Mouse (Mus musculus) neural tube, embryonic 13.5 days (tissue): Measurements from ENCODE around the gene Fam126a. TPM values are rescaled to one million over a fixed set of nuclear protein-coding genes. Genes with fewer than 3 reads are reported as not detected.

Experiments
- ATAC-seq: fragments of 200-750 bp; cut with Nextera tagmentation; 2 replicates; pipeline ENCODE4 v1.8.0; 2017; ENCODE audit warnings: low read depth, mild to moderate bottlenecking, moderate TSS enrichment, moderate library complexity
- H3K27ac ChIP-seq: fragments of 300-500 bp; sonication (generic); replicated peaks from 2 replicates; pipeline ENCODE4 v1.5.1; 2015; ENCODE audit warnings: moderate library complexity, mild to moderate bottlenecking, inconsistent platforms
- H3K27me3 ChIP-seq: fragments of 300-500 bp; sonication (generic); 2 replicates; pipeline ENCODE4 v1.6.1; 2015; ENCODE audit warnings: mild to moderate bottlenecking, inconsistent platforms
- H3K36me3 ChIP-seq: fragments of 300-500 bp; sonication (generic); 2 replicates; pipeline ENCODE4 v1.6.1; 2015; ENCODE audit warnings: mild to moderate bottlenecking, inconsistent platforms
- H3K4me1 ChIP-seq: fragments of 300-500 bp; sonication (generic); replicated peaks from 2 replicates; pipeline ENCODE4 v1.6.1; 2015; ENCODE audit warnings: inconsistent platforms
- H3K4me2 ChIP-seq: fragments of 300-500 bp; sonication (generic); 2 replicates; pipeline ENCODE4 v1.6.1; 2015; ENCODE audit warnings: inconsistent platforms, mild to moderate bottlenecking, moderate library complexity
- H3K4me3 ChIP-seq: fragments of 300-500 bp; sonication (generic); 2 replicates; pipeline ENCODE4 v1.5.1; 2015; ENCODE audit warnings: mild to moderate bottlenecking, inconsistent platforms
- H3K9ac ChIP-seq: fragments of 300-500 bp; sonication (generic); 2 replicates; pipeline ENCODE4 v1.6.1; 2015; ENCODE audit warnings: moderate library complexity, mild to moderate bottlenecking, inconsistent platforms
- H3K9me3 ChIP-seq: fragments of 300-500 bp; sonication (generic); 2 replicates; pipeline ENCODE4 v1.6.1; 2016; ENCODE audit warnings: inconsistent platforms
- WGBS: fragments of 180-500 bp; shearing (Covaris S2); methylation state at CpG from one replicate; pipeline ENCODE4 v1.1.7; 2015; 5-methylcytosine and 5-hydroxymethylcytosine counted together
- polyA plus RNA-seq: library from polyadenylated mRNA; unstranded; fragments of >200 nt; fragmentation: Nextera tagmentation; extraction: Ambion mirVana; gene quantifications from 2 replicates; pipeline ENCODE4 v1.2.1, GENCODE M21; 2015

The Fam126a gene
- polyA plus RNA-seq, 1 experiment from 2014 or later, result 28.4 TPM

- Histone ChIP-seq H3K9me3 (no peaks in the 10 kb centered on the region), H3K4me2 (no peak overlapping the region), H3K4me3 (no peak overlapping the region), H3K36me3 (no peaks in the 10 kb centered on the region), H3K4me1 (no peaks in the 10 kb centered on the region), H3K27ac (no peak overlapping the region), H3K9ac (no peak overlapping the region), H3K27me3 (no peaks in the 10 kb centered on the region)
- WGBS, result 94% methylated on average over 2 of the region's 2 CpGs
- ATAC-seq, result no peak
These were observed 7.7 kb upstream of the Fam126a start for GRCm38 (mm10) chr5:24038190-24038589.

DNA sequence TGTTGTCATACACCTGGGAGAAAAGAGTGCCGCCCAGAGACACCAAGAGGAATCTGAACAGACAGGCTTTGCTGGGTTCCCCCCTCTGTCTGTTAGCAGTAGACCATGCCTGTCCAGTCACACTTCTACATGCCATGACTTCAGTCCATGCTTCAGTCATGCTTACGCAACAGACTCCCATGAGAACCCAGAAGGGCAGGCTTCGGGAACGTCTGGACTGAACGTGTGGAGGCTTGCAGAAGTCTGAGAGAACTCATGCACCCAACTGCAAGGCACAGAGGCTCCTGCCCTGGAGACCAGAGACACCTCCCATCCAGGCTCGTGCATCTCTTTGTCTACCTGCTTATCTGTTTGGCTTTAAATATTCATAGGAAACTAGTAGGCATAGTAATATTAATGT is 6.2 kb upstream of the Fam126a start:
- no peaks in the 10 kb centered on the region for H3K9me3 ChIP-seq
- no peaks in the 10 kb centered on the region for H3K27me3 ChIP-seq
- no peaks in the 10 kb centered on the region for H3K36me3 ChIP-seq
- H3K4me3 ChIP-seq, result no peak overlapping the region
- H3K4me1 ChIP-seq, result no peaks in the 10 kb centered on the region
- WGBS, result 82% methylated on average over 6 of the region's 6 CpGs
- no peak overlapping the region for H3K4me2 ChIP-seq
- ATAC-seq, result no peak
- H3K27ac ChIP-seq, result no peak overlapping the region
- no peak overlapping the region for H3K9ac ChIP-seq

DNA sequence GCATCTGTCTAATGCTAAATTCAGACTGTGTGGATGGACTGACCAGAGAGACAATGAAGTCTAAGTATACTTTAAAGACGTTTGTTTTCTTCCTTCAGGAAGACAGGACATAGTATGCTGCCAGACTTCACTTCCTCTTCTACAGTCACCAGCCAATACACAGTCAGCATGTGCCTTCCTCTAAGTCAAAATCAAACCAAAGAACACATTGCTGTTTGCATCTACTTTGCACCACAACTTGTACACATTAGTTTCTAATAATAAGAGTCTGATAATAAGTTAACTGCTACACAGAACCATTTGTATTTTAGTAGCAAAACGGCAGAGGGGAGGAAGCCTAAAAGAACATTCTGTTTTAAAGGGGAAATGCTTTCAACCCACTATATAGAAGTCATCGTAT is 4.5 kb upstream of the Fam126a start:
- no peak for ATAC-seq
- no peak overlapping the region for H3K9ac ChIP-seq
- H3K4me2 ChIP-seq, result no peak overlapping the region
- no peak overlapping the region for H3K4me3 ChIP-seq
- H3K9me3 ChIP-seq, result no peaks in the 10 kb centered on the region
- H3K27me3 ChIP-seq, result no peaks in the 10 kb centered on the region
- no peaks in the 10 kb centered on the region for H3K4me1 ChIP-seq
- 60% methylated on average over 3 of the region's 3 CpGs for WGBS
- no peaks in the 10 kb centered on the region for H3K36me3 ChIP-seq
- H3K27ac ChIP-seq, result no peak overlapping the region

DNA sequence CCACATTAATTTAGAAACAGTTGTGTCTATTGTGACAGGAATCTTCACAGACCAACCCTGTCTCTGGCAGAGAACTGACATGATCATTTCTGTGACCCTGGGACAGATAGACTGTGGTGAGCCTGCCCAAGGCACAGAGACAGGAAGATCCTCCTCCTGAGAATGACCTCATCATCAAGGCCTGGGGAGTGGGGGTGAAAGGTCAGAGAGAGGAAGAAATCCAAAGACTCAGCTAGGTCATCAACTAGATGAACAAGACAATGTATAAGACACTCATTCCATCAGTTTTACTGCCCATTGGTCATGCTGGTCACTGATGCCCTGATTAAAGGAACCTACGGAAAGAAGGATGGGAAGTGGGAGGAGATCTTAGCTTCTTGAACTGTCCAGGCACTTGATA is 3.6 kb upstream of the Fam126a start:
- Histone ChIP-seq H3K9me3 (no peaks in the 10 kb centered on the region), H3K4me3 (no peak overlapping the region), H3K4me2 (no peak overlapping the region), H3K4me1 (peaks cover 4% of the 10 kb centered on the region), H3K9ac (no peak overlapping the region), H3K27me3 (no peaks in the 10 kb centered on the region), H3K27ac (no peak overlapping the region), H3K36me3 (no peaks in the 10 kb centered on the region)
- WGBS, result 56% methylated on average over 1 of the region's 1 CpGs
- ATAC-seq, result no peak

- Histone ChIP-seq H3K27ac (peak overlapping the region; percentile 85), H3K4me1 (peaks cover 24% of the 10 kb centered on the region)
- WGBS, result under 1% methylated on average over 73 of the region's 73 CpGs
These were observed 428 bp downstream of the Fam126a start for GRCm38 (mm10) chr5:24029946-24030578.

GRCm38 (mm10) chr5:24029331-24029771 is 1.1 kb downstream of the Fam126a start:
- Histone ChIP-seq H3K4me2 (peak overlapping the region; percentile 81), H3K9ac (peak overlapping the region; percentile 94), H3K4me1 (peaks cover 24% of the 10 kb centered on the region), H3K9me3 (no peaks in the 10 kb centered on the region), H3K27ac (peak overlapping the region; percentile 85), H3K4me3 (peak overlapping the region; percentile 93), H3K36me3 (no peaks in the 10 kb centered on the region), H3K27me3 (no peaks in the 10 kb centered on the region)
- ATAC-seq, result peak; percentile 59
- 6% methylated on average over 11 of the region's 11 CpGs for WGBS

More at GRCm38 (mm10) chr5:24029946-24030578, 428 bp downstream of the Fam126a start:
- no peaks in the 10 kb centered on the region for H3K27me3 ChIP-seq
- no peaks in the 10 kb centered on the region for H3K36me3 ChIP-seq
- peak; percentile 85 for ATAC-seq
- H3K4me3 ChIP-seq, result peak overlapping the region; percentile 93
- H3K9me3 ChIP-seq, result no peaks in the 10 kb centered on the region
- H3K4me2 ChIP-seq, result peak overlapping the region; percentile 81
- H3K9ac ChIP-seq, result peak overlapping the region; percentile 94

DNA sequence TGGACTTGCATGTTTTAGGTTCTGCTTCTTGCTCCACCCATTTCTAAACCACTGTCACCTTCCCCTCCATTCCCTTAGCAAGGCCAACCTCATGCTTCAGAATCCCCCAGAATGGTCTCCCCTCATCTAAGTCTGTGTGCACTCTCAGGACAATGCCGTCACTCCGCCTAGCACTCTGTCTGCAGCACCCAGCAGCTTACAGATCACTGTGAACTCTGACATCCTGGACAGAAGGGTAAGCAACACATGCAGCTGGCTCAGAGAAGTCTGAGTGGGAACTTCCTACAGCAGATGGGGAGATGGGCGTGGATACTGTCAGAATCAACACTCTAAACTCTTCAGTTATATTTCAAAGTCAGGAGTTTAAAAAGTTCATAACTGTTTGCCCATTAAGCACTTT is 5.5 kb downstream of the Fam126a start:
- no peaks in the 10 kb centered on the region for H3K9me3 ChIP-seq
- H3K4me1 ChIP-seq, result peaks cover 44% of the 10 kb centered on the region
- H3K36me3 ChIP-seq, result no peaks in the 10 kb centered on the region
- H3K4me2 ChIP-seq, result no peak overlapping the region
- H3K9ac ChIP-seq, result no peak overlapping the region
- 79% methylated on average over 3 of the region's 3 CpGs for WGBS
- H3K27ac ChIP-seq, result no peak overlapping the region
- no peaks in the 10 kb centered on the region for H3K27me3 ChIP-seq
- no peak for ATAC-seq
- H3K4me3 ChIP-seq, result no peak overlapping the region

DNA sequence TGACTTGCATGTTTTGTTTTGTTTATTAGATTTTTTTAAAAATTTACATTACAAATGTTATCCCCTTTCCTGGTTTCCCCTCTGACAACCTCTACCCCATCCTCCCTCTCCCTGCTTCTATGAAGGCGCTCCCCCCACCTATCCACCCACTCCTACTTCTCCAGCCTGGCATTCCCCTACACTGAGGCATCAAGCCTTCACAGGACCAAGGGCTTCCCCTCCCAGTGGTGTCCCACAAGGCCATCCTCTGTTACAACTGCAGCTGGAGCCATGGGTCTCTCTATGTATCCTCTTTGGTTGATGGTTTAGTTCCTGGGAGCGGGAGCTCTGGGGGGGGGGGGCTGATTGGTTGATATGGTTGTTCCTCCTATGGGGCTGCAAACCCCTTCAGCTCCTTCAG is 7.3 kb downstream of the Fam126a start:
- Histone ChIP-seq H3K36me3 (no peaks in the 10 kb centered on the region), H3K4me2 (no peak overlapping the region), H3K9me3 (no peaks in the 10 kb centered on the region), H3K4me3 (no peak overlapping the region), H3K27ac (no peak overlapping the region), H3K4me1 (peaks cover 48% of the 10 kb centered on the region), H3K9ac (no peak overlapping the region), H3K27me3 (no peaks in the 10 kb centered on the region)
- WGBS, result 92% methylated on average over 2 of the region's 2 CpGs
- ATAC-seq, result no peak

GRCm38 (mm10) chr5:24021683-24022082 is 8.8 kb downstream of the Fam126a start:
- H3K4me2 ChIP-seq, result no peak overlapping the region
- no peak overlapping the region for H3K9ac ChIP-seq
- H3K9me3 ChIP-seq, result no peaks in the 10 kb centered on the region
- WGBS, result 73% methylated on average over 5 of the region's 5 CpGs
- H3K27me3 ChIP-seq, result no peaks in the 10 kb centered on the region
- H3K36me3 ChIP-seq, result no peaks in the 10 kb centered on the region
- H3K4me3 ChIP-seq, result no peak overlapping the region
- peak overlapping the region; percentile 46; the same call in 1 of the 2 replicates for H3K27ac ChIP-seq
- no peak for ATAC-seq
- H3K4me1 ChIP-seq, result peaks cover 40% of the 10 kb centered on the region

DNA sequence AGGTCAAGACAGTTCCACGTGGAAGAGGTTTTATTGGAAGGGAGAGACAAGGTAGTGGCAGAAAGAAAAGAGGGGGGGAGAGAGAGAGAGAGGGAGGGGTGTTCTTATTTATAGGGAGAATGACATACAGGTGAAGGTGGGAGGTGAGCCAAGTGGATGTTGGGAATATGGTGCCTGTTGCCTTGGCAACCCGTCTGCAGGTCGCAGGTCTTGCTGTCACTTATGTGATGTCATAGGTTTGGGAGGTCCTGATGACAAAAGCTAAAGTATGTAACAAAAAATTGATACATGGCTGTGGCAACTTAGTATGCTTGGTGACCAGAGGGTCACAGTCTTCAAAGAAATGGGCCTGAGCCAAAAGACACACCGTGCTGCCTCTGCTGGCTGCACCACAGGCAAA is 10.1 kb downstream of the Fam126a start:
- Histone ChIP-seq H3K4me3 (no peak overlapping the region), H3K4me1 (peaks cover 40% of the 10 kb centered on the region), H3K4me2 (no peak overlapping the region), H3K9ac (no peak overlapping the region), H3K27ac (peak overlapping the region; percentile 90), H3K9me3 (no peaks in the 10 kb centered on the region), H3K36me3 (no peaks in the 10 kb centered on the region), H3K27me3 (no peaks in the 10 kb centered on the region)
- WGBS, result 45% methylated on average over 4 of the region's 4 CpGs
- ATAC-seq, result peak; percentile 21; the same call in 1 of the 2 replicates

DNA sequence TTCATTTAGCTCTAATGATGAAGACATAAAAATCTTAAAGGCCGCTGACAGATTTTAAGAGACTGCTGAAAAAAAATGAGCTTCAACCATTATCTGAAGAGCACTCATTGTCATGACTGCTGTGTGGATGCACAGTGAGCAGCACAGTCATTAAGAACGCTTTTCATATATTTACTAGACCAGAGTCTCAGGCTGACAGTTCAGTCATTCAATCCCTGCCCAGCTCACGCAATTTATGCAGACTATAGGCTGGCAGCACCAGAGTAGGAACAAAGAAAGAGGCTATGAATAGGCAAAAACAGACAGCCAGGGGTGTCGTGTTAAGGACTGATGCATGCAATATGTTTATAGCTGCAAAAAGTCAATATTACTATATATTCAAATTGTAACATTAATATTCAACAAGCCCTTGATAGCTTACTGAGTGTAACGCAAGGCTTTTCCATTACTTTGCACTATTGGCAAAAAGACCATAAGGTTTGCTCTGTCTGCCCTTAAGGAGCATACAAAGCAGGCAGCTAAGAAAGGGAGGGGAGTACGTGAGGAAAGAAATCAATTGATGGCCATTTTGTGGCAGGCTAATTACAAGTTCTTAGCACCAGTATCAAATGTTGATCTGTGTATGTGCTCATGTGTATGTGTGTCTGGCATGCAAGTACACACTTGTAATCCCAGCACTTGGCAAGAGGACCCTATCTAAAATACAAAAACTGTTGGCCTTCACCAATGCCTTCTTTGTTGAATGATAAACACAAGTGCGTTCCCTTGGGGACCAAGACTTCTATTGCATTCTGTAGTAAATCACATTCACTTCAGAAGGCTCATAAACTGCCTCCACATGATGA is 10.9 kb downstream of the Fam126a start:
- no peak overlapping the region for H3K4me3 ChIP-seq
- 16% methylated on average over 7 of the region's 7 CpGs for WGBS
- peak overlapping the region; percentile 32; the same call in 1 of the 2 replicates for H3K9ac ChIP-seq
- H3K4me2 ChIP-seq, result 0 out of 2 replicates have a peak overlapping the region, but pooled peaks have one; percentile 4
- H3K4me1 ChIP-seq, result peaks cover 40% of the 10 kb centered on the region
- peak overlapping the region; percentile 90 for H3K27ac ChIP-seq
- no peaks in the 10 kb centered on the region for H3K27me3 ChIP-seq
- ATAC-seq, result peak; percentile 71
- H3K9me3 ChIP-seq, result no peaks in the 10 kb centered on the region
- H3K36me3 ChIP-seq, result no peaks in the 10 kb centered on the region

DNA sequence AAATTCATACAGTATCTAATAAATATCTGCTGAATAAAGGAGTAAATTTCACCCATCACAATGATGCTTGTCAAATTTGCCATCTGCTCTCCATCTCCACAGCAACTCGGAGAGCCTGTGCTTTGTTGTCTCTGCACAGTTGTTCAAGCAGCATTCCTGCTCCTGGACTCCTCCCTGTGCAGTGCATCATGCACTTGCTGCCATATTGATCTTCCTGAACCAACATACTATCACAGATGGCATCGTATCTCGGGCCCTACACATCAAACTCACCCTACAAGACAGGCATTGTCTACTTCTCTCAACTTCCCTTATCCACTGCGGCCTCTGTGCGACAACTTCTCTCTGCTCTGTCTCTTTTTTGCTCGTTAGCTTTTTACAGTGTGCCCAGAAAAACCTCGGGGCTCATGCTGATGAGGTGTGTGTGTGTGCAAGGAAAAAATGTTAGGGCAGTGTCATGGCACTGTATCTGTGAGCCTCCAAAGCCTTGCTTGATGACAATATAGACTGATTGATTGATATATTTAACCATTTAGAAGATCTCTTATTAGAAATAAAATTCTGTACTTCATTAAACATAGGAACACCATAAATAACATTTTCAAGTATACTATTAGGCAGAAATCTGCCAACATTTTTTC is 11.7 kb downstream of the Fam126a start:
- Histone ChIP-seq H3K4me3 (no peak overlapping the region), H3K27me3 (no peaks in the 10 kb centered on the region), H3K36me3 (no peaks in the 10 kb centered on the region), H3K9me3 (no peaks in the 10 kb centered on the region), H3K27ac (peak overlapping the region; percentile 90), H3K4me2 (no peak overlapping the region), H3K9ac (0 out of 2 replicates have a peak overlapping the region, but pooled peaks have one; percentile 46), H3K4me1 (peaks cover 40% of the 10 kb centered on the region)
- ATAC-seq, result peak; percentile 72
- WGBS, result 24% methylated on average over 7 of the region's 7 CpGs
